Mouse (Mus musculus) lung, adult 2 months (tissue): ENCODE measurements around the gene Fgfr4.

ENCODE experiments used
- CTCF ChIP-seq: fragments of 200-500 bp; IDR thresholded peaks from 2 replicates; pipeline ENCODE4 v1.5.1; 2011; ENCODE audit warnings: mild to moderate bottlenecking, low read length, control low read depth; ENCODE audit not compliant: insufficient read depth
- POLR2A ChIP-seq: fragments of 200-500 bp; IDR thresholded peaks from 2 replicates; pipeline ENCODE4 v1.6.1; 2011; ENCODE audit warnings: low read depth, mild to moderate bottlenecking, control low read depth, low read length, borderline replicate concordance; ENCODE audit errors: extremely low read depth

- no peak for TF ChIP-seq POLR2A
- TF ChIP-seq CTCF: no peak
Observed at GRCm38 (mm10) chr13:55152621-55153415, at the start of gene Fgfr4.
